Mouse (Mus musculus) embryonic facial prominence, embryonic 11.5 days (tissue): ENCODE data around the gene Hand1. TPM values are rescaled to one million over a fixed set of nuclear protein-coding genes. Genes with fewer than 3 reads are reported as not detected.

Source experiments
- ATAC-seq: fragments of 200-750 bp; cut with Nextera tagmentation; replicated peaks from 2 replicates; pipeline ENCODE4 v1.8.0; 2017; ENCODE audit warnings: low read depth; ENCODE audit not compliant: insufficient number of reproducible peaks, low FRiP score, low TSS enrichment
- DNase-seq: peaks from one replicate; pipeline ENCODE4 v3.0.0-alpha.2; 2015; ENCODE audit warnings: low spot score
- H3K27ac ChIP-seq: fragments of 300-500 bp; sonication (generic); replicated peaks from 2 replicates; pipeline ENCODE4 v1.5.1; 2014; ENCODE audit warnings: mild to moderate bottlenecking, low read depth, low read length, control low read depth
- H3K27me3 ChIP-seq: fragments of 300-500 bp; sonication (generic); 2 replicates; pipeline ENCODE4 v1.6.1; 2014; ENCODE audit warnings: mild to moderate bottlenecking, low read length, moderate library complexity, mixed read lengths; ENCODE audit not compliant: control insufficient read depth, insufficient read depth
- H3K36me3 ChIP-seq: fragments of 300-500 bp; sonication (generic); replicated peaks from 2 replicates; pipeline ENCODE4 v1.6.1; 2014; ENCODE audit warnings: low read depth, mild to moderate bottlenecking, low read length, moderate library complexity, mixed read lengths; ENCODE audit not compliant: control insufficient read depth, insufficient read depth
- H3K4me1 ChIP-seq: fragments of 300-500 bp; sonication (generic); 2 replicates; pipeline ENCODE4 v1.6.1; 2014; ENCODE audit warnings: low read length, mixed read lengths; ENCODE audit not compliant: control insufficient read depth, insufficient read depth
- H3K4me2 ChIP-seq: fragments of 300-500 bp; sonication (generic); 2 replicates; pipeline ENCODE4 v1.6.1; 2014; ENCODE audit warnings: low read depth, mild to moderate bottlenecking, control low read depth, low read length, moderate library complexity
- H3K4me3 ChIP-seq: fragments of 300-500 bp; sonication (generic); 2 replicates; pipeline ENCODE4 v1.5.1; 2014; ENCODE audit warnings: low read depth, low read length, control low read depth
- H3K9ac ChIP-seq: fragments of 300-500 bp; sonication (generic); replicated peaks from 2 replicates; pipeline ENCODE4 v1.6.1; 2014; ENCODE audit warnings: mild to moderate bottlenecking, control low read depth, low read length
- H3K9me3 ChIP-seq: fragments of 300-500 bp; sonication (generic); replicated peaks from 2 replicates; pipeline ENCODE4 v1.6.1; 2016; ENCODE audit warnings: mild to moderate bottlenecking, low read length, inconsistent platforms, mixed read lengths; ENCODE audit not compliant: control insufficient read depth
- WGBS: fragments of 180-500 bp; shearing (Covaris S2); extraction: QIAGEN DNeasy Blood & Tissue Kit; methylation state at CpG from one replicate; pipeline ENCODE4 v1.1.7; 2014; 5-methylcytosine and 5-hydroxymethylcytosine counted together
- polyA plus RNA-seq: library from polyadenylated mRNA; unstranded; fragments of >200 nt; fragmentation: Nextera tagmentation; extraction: Ambion mirVana; gene quantifications from 2 replicates; pipeline ENCODE4 v1.2.1, GENCODE M21; 2014

Hand1 gene
- polyA plus RNA-seq, 1 experiment from 2014 or later = 8.2 TPM

DNA sequence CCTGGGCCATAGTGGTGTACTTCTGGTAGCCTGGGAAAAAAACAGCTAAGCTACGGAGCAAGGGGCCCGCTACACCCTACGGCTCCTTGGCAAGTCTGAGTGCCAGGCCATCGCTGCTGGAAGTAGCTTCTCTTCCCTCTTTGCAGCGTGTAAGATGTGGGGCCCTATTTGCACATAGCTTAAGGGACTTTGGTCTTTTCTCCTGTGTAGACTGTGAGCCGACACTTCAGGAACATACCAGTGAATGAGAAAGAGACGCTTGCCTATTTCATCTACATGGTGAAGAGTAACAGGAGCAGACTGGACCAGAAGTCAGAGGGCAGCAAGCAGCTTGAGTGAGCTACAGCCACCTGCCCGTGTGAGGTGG lies 22.9 kb downstream of the Hand1 start:
- Histone ChIP-seq H3K9ac (no peak overlapping the region), H3K9me3 (no peaks in the 10 kb centered on the region), H3K4me3 (no peak overlapping the region), H3K27ac (no peak overlapping the region), H3K4me2 (no peak overlapping the region), H3K27me3 (no peaks in the 10 kb centered on the region), H3K4me1 (no peaks in the 10 kb centered on the region), H3K36me3 (peaks cover 9% of the 10 kb centered on the region)
- 90% methylated on average over 8 of the region's 8 CpGs for WGBS
- ATAC-seq = no peak
- no peak for DNase-seq

DNA sequence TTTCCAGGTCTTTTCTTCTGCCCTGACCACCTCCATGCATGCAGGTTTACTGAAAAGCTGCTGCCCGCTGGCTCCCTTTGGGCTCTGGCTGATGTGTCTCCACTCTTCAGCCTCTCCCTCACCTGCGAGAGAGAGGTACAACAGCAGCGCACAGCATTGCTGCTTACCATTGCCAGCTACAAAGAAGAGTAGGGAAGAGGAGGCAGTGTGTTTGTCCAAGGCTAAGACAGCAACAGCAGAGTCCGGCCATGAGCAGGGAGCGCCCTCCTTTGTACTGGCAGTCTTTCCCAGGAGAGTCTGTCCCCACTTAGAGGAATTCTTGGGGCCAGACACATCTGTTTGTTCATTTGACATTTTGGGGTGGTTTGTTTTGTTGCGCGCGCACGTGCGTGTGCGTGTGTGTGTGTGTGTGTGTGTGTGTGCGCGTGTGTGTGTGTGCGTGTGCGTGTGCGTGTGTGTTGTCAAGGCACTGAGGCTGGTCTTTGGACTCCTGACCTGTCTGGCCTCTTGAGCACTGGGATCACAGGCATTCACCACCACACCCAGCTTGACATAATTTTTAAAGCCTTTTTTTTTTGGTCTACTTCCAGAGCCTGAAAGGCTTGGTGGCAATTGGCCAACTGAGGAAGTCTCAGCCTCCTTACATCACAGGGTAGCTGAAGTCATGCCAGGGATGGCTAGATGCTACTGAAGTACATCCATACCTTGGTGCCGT lies 23.4 kb downstream of the Hand1 start:
- Histone ChIP-seq H3K9ac (no peak overlapping the region), H3K4me1 (no peaks in the 10 kb centered on the region), H3K27ac (no peak overlapping the region), H3K27me3 (no peaks in the 10 kb centered on the region), H3K4me2 (no peak overlapping the region), H3K9me3 (no peaks in the 10 kb centered on the region), H3K4me3 (no peak overlapping the region), H3K36me3 (peaks cover 9% of the 10 kb centered on the region)
- WGBS = 96% methylated on average over 17 of the region's 17 CpGs
- no peak for DNase-seq
- no peak for ATAC-seq

DNA sequence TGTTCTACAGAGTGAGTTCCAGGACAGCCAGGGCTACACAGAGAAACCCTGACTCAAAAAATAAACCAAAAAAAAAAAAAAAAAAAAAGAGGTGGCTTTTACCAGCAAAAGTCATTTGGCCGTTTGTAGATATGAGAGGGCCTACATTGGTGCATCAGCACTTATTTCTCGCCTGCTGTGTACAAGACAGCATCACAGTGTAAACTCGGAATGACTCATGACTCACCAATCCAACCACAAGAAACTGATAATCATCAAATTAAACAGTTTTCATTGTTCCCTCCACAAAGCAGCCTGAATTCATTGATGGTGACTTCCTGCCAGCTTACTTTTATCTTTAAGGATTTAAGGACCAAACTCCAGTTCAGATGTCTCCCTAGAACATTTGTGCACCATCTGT lies 27.6 kb downstream of the Hand1 start:
- WGBS = 82% methylated on average over 3 of the region's 3 CpGs
- Histone ChIP-seq H3K27me3 (no peaks in the 10 kb centered on the region), H3K4me2 (no peak overlapping the region), H3K4me1 (no peaks in the 10 kb centered on the region), H3K4me3 (no peak overlapping the region), H3K9ac (no peak overlapping the region), H3K36me3 (peaks cover 5% of the 10 kb centered on the region), H3K27ac (no peak overlapping the region), H3K9me3 (no peaks in the 10 kb centered on the region)
- no peak for ATAC-seq
- DNase-seq = no peak

DNA sequence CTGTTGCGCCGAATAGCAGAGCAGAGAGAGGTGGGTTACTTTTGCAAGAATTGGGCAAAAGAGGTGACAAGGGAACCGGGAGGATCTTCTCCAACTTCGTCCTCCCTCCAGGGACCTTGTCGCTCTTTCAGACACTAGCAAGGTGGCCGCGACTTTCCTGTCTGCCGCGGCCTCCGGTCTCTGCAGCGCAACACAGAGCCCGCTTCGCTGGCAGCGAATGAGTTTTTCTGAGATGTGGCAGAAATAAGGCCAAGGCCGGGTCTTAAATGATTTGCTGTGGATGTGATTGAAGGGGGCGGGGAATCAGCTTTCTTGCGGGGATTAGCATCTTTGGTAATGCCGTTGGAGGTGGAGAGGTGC lies 30.1 kb downstream of the Hand1 start:
- WGBS = 1% methylated on average over 18 of the region's 18 CpGs
- Histone ChIP-seq H3K27me3 (no peaks in the 10 kb centered on the region), H3K27ac (no peak overlapping the region)

DNA sequence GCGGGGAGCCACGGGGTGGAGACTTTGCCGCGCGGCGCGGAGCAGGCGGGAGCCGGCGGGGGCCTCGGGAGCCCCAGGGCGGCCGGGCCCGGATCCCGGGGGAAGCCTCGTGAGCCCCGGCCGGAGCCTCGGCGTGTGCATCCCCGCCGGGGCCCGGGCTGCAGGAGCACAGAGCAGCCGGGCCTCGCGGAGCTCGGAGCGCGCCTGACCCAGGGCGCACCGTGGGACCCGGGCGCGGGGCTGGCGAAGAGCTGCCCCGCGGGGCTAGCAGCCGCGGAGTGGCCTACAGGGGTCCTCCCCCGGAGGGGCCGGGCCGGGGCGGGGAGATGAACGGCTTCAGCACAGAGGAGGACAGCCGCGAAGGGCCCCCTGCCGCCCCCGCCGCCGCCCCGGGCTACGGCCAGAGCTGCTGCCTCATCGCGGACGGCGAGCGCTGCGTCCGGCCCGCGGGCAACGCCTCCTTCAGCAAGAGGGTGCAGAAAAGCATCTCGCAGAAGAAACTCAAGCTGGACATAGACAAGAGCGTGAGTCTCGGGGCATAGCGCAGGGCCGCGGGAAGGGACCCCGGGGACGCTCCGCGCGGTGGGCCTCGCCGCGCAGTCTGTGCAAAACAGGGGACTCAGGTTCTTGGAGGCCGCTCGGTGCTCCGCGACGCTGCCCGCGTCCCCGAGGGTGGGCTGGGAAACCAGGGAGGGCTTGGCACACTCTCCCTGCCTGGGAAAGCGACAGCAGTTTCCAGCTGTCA lies 30.7 kb downstream of the Hand1 start:
- H3K4me2 ChIP-seq = peak overlapping the region; percentile 97
- H3K9me3 ChIP-seq = no peaks in the 10 kb centered on the region
- peak overlapping the region; percentile 98 for H3K4me3 ChIP-seq
- H3K27me3 ChIP-seq = no peaks in the 10 kb centered on the region
- no peak overlapping the region; the same call in 1 of the 2 replicates for H3K27ac ChIP-seq
- H3K4me1 ChIP-seq = no peaks in the 10 kb centered on the region
- ATAC-seq (peak; percentile 64), DNase-seq (peak; percentile 47)
- H3K36me3 ChIP-seq = no peaks in the 10 kb centered on the region; the same call in 1 of the 2 replicates
- peak overlapping the region; percentile 92 for H3K9ac ChIP-seq
- under 1% methylated on average over 63 of the region's 85 CpGs for WGBS

More for the DNA sequence above, 30.1 kb downstream of the Hand1 start:
- DNase-seq (peak; percentile 38), ATAC-seq (no peak)
- peak overlapping the region; percentile 97 for H3K4me2 ChIP-seq
- H3K4me3 ChIP-seq = peak overlapping the region; percentile 98
- H3K4me1 ChIP-seq = no peaks in the 10 kb centered on the region
- no peaks in the 10 kb centered on the region for H3K9me3 ChIP-seq
- peak overlapping the region; percentile 92 for H3K9ac ChIP-seq
- H3K36me3 ChIP-seq = no peaks in the 10 kb centered on the region; the same call in 1 of the 2 replicates

DNA sequence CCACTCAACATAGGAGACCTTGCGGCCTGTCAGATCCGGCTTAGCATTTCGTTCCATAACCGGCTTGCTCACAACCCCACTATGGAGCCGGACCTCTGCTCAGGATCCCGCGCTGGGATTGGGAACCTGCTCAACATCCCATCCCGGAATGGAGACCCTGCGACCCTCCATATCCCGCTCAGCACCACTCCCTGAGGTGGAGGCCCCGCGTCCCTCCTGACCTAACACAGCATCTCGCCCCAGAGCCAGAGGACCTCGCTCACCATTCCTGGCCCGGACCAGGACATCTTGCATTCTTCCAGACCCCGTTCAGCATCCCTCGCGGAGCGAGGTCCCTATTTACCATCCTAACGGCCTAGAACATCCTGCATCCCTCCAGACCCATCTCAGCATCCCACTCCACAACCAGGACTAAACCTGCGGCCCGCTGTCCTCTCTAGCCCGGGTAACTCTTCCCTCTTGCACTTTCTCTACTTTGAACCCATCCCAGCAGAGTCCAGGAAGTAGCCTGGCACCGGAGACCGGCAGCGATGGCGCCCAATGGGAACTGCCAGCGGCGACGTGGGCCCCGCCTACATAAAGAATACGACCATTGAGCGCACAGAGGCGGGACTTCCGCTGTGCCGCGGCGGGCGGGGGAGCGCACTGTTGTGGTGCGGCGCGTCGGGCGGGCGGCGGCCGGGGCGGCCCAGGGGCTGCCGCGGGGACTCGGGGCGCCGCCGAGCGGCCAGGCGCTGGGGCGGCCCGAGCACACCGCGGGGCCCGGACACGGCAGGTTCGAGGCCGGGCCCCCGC lies 31.4 kb downstream of the Hand1 start, which contains the start of gene Sap30l:
Sap30l (plus strand) TSS at position 667 of the 795 bp plus-strand sequence.
- no peaks in the 10 kb centered on the region for H3K27me3 ChIP-seq
- peak within 1 kb of the TSS; percentile 97 for H3K4me2 ChIP-seq
- peak; percentile 96 for ATAC-seq
- WGBS = under 1% methylated on average over 66 of the region's 66 CpGs
- DNase-seq = peak; percentile 97
- no peaks in the 10 kb centered on the region for H3K4me1 ChIP-seq
- H3K4me3 ChIP-seq = peak within 1 kb of the TSS; percentile 98
- no peaks in the 10 kb centered on the region for H3K9me3 ChIP-seq
- H3K36me3 ChIP-seq = no peaks in the 10 kb centered on the region
- H3K9ac ChIP-seq = peak within 1 kb of the TSS; percentile 92
- H3K27ac ChIP-seq = peak within 1 kb of the TSS; percentile 59; the same call in 1 of the 2 replicates

DNA sequence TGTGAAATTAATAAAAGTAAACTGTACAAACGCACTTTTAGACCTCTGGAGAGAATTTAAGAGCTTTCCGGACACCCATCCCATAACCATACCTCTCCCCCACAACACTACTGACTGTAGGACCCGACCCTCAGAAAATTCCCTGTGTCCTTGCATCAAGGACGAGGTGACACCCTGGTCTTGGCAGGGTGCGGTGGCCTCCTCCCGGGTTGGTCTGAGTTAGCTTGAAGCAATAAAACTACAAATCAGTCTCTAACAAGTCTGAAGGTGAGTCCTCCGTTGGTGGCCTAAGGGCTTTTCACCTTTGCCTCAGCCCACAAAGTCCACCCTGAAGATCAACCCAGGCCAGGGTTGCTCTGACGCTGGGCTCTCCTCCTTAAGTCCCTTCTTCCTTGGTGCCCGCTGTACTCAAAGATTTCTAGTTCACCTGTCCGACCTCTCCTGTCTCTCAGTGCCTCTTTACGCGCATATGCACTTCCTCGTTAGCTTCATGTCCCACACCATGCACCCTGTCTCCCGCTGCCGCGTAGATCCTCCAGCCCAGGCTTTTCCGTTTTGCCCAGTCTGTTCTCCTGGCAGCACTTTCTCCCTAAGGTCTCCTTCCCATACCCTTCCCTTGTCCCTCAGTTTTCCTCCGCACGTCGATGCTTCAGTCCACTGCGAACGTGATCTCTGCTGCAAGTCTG lies 32.2 kb downstream of the Hand1 start:
- H3K9ac ChIP-seq = peak overlapping the region; percentile 79
- H3K27ac ChIP-seq = no peak overlapping the region
- H3K36me3 ChIP-seq = no peaks in the 10 kb centered on the region
- peak overlapping the region; percentile 98 for H3K4me3 ChIP-seq
- no peaks in the 10 kb centered on the region for H3K9me3 ChIP-seq
- no peak for ATAC-seq
- H3K4me1 ChIP-seq = no peaks in the 10 kb centered on the region
- DNase-seq = no peak
- WGBS = 15% methylated on average over 22 of the region's 22 CpGs
- no peaks in the 10 kb centered on the region for H3K27me3 ChIP-seq
- H3K4me2 ChIP-seq = peak overlapping the region; percentile 97
